Mouse (Mus musculus) NIH3T3 (cell line): ENCODE measurements around the gene Tent4a.

Source experiments
- DNase-seq: peaks from one replicate; pipeline ENCODE4 v3.0.0-alpha.2; 2012; ENCODE audit warnings: low read depth

Gene Tent4a

DNA sequence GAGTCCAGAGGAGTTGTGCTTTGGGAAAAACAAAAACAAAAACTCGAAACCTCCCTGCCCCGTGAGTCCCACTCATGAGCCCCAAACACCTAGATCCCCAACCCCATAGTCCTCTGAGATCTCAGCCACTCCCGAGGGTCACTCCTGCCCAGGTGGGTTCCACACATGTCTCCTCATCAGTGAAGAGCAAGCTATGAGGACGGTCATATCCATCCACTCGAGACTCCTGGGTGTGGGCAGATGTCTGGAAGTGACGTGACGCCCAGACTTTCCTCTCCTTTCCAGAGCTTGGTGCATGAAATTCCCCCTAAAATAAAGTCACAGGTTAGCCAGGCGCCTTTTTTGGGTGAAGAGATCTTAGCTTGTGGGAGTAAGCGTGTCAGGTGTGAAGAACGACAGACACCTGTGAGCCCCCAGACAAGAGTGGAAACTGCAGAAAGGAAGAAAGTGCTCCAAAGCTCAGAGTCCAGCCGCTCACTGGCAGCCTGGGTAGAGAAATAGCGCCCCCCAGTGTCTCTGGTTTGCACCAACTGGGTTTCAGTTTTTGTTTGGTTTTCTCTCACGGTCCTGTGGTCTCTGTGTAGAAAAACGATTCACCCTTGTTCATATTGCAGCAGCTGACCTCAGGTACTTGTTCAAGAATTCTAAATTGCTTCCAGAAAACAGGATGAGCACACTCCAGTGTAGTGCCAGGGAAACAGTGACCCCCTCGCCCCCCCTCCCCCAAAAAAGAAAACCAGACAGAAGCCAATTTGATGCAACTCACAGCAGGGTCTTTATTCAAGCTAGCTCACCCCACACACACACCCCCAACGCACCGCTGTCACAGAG lies 73.6 kb downstream of the Tent4a start:
- DNase-seq = peak; percentile 26

DNA sequence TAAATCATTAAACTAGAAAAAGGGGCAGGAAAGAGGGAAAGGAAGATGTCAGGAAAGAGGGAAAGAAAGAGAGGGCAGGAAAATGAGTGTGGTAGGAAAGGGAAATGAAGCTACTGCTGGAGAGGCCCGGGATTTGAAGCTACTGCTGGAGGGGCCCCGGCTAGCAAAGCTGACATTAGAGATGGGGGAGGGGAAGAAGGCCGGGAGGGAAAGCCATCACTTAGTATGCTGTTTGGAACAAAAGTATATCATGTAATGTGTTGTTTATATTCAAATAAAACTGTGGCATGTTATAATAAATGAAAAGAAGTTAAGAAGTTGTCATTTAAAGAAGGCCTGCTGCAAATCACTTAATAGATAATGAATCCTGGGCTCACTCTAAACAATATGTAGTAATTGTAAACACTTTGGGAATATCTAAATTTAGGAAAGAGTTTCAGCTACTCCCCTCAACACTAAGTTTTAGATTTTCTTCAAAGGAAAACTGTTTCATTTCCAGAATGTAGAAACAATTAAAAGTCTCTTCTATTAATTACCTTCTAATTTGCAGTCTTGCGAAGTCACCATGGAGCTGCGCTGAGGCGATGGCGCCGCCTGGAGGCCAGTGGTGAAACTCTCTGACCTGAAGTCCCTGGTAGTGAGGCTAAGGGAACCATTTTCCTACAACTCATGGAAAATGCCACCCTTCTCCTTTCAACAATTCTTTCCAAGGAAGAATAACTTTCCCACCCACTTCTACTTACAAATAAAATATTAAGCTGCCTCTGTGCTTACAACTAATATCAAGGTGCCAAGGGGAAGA lies 74.6 kb downstream of the Tent4a start:
- peak; percentile 36 for DNase-seq

DNA sequence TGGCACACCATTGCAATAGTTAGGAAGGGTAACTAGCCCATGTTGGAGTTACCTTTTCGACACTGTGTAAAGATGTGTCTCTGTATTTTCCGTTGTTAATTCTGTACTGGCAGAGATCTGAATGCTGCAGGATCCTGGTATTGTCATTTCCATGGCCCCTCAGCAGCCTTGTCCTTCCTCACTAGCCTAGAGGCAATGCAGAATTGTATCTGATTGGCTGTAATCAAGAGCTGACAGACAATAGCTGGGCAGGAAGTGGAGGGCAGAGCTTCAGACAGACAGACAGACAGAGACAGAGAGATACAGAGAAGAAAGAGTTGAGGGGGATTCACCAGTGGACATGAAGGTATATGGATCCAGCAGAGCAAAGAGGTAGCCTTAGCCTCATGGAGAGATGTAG lies 75.5 kb downstream of the Tent4a start:
- DNase-seq = no peak

DNA sequence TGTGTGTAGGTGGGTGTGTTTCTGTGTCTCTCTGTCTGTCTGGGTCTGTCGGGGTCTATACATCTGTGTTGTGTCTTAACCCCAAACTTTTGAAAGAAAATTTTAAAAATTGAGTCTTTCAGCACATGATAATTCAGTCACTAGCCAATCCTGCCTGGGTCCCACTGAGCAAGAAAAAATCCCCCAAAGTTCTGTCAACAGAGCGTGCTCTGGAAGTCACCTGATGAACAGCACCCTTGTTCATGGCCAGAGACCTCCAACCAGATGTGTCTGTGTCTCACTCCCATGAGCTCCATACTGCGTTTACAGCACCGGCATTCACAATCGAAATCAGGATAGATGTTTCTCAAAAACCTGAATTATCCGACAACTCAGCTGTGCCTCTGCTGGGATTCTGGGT lies 76.0 kb downstream of the Tent4a start:
- no peak for DNase-seq

DNA sequence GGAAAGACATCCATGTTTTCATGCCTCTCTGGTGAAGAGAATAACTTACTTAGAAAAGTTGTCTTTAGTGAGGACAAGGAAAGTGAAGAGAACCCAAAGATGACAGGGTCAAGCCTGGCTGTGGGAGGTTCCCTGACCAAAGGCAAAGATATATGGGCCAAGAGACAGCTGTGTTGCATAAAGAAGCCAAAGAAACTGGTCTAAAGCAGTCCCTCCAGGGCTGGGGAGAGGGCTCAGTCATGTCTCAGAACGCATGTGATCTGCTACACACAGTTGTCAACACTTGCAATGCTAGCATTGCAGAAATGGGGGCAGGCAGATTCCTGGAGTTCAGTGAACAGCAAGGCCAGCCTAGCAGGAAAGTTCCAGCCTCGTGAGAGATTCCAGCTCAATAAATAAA lies 77.3 kb downstream of the Tent4a start:
- no peak for DNase-seq

DNA sequence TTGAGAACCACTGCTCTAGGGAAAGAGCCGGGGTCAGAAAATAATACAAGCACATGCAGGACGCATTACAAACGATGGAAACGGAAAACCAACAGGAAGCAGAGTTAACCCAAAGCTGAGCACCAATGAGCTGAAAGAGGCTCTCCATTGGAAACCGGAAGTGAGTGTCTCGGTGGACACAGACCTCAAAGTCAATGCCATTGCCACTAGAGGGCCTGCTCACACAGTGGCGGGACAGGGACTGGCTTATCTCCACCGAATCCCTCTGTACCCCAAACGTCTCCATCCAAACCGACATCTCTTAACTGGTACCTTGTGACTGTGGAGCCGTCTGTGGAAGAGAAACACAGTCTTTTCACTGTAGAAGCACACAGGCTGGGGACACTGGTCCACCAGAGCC lies 77.8 kb downstream of the Tent4a start:
- no peak for DNase-seq

DNA sequence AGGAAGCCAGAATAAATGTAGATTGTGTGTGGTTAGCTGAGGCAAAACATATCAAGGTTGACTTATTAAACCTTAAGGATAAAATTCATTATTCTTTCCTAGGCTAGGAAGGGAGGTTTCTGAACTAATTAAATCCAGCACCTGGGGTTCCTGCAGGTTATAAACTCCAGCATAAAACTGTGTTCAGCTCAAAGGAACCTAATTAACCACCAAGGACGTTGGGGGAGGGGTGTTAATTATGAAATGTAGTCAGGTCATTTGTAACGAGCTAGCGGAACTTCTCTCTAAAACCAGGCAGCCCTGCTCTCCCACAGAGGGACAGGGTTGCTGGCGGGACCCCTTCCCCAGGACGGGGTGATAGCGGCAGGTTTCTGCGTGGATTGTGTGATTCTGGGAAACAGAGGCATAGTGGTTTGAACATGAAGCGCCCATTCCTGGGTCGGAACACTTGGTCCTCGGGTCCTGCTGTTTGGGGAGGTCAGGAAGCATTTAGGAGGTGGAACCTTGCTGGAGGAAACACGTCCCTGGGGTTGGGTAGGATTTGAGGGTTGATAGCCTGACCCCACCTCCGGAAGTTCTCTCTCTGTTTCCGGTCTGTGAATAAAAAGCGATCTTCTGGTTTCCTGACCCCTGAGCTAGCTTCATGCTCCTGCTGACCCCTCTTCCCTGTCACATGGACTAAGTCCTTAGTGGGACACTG lies 78.8 kb downstream of the Tent4a start:
- no peak for DNase-seq
